Mouse (Mus musculus) limb, embryonic 12.5 days (tissue): Measurements from ENCODE around the gene Idi1. TPM values are rescaled to one million over a fixed set of nuclear protein-coding genes. Genes with fewer than 3 reads are reported as not detected.
"Not testable (repeated sequence)": the region's sequence is repeated elsewhere in the genome, so short reads cannot be mapped to it uniquely, and the experiment has no call there.

Experiments used
- ATAC-seq: fragments of 200-750 bp; cut with Nextera tagmentation; 2 replicates; pipeline ENCODE4 v1.8.0; 2017; ENCODE audit warnings: low read depth, moderate TSS enrichment; ENCODE audit not compliant: insufficient number of reproducible peaks, insufficient read depth, low FRiP score, low TSS enrichment
- H3K27ac ChIP-seq: fragments of 300-500 bp; sonication (generic); 2 replicates; pipeline ENCODE4 v1.5.1; 2016; ENCODE audit warnings: mild to moderate bottlenecking, moderate library complexity
- H3K27me3 ChIP-seq: fragments of 300-500 bp; sonication (generic); 2 replicates; pipeline ENCODE4 v1.6.1; 2016; ENCODE audit warnings: mild to moderate bottlenecking, moderate library complexity
- H3K36me3 ChIP-seq: fragments of 300-500 bp; sonication (generic); 2 replicates; pipeline ENCODE4 v1.6.1; 2016; ENCODE audit warnings: mild to moderate bottlenecking, moderate library complexity
- H3K4me1 ChIP-seq: fragments of 300-500 bp; sonication (generic); replicated peaks from 2 replicates; pipeline ENCODE4 v1.6.1; 2016
- H3K4me2 ChIP-seq: fragments of 300-500 bp; sonication (generic); 2 replicates; pipeline ENCODE4 v1.6.1; 2016; ENCODE audit warnings: mild to moderate bottlenecking, moderate library complexity
- H3K4me3 ChIP-seq: fragments of 300-500 bp; sonication (generic); replicated peaks from 2 replicates; pipeline ENCODE4 v1.5.1; 2016; ENCODE audit warnings: mild to moderate bottlenecking
- H3K9ac ChIP-seq: fragments of 300-500 bp; sonication (generic); replicated peaks from 2 replicates; pipeline ENCODE4 v1.6.1; 2016; ENCODE audit warnings: mild to moderate bottlenecking, moderate library complexity
- H3K9me3 ChIP-seq: fragments of 300-500 bp; sonication (generic); 2 replicates; pipeline ENCODE4 v1.6.1; 2016; ENCODE audit warnings: mild to moderate bottlenecking, moderate library complexity
- WGBS: fragments of 180-500 bp; shearing (Covaris S2); methylation state at CpG from one replicate; pipeline ENCODE4 v1.1.7; 2016; 5-methylcytosine and 5-hydroxymethylcytosine counted together
- polyA plus RNA-seq: library from polyadenylated mRNA; unstranded; fragments of >200 nt; fragmentation: Nextera tagmentation; extraction: Ambion mirVana; gene quantifications from 2 replicates; pipeline ENCODE4 v1.2.1, GENCODE M21; 2016

Gene Idi1
- polyA plus RNA-seq, result 75.6 and 81.8 TPM in 2 replicates

DNA sequence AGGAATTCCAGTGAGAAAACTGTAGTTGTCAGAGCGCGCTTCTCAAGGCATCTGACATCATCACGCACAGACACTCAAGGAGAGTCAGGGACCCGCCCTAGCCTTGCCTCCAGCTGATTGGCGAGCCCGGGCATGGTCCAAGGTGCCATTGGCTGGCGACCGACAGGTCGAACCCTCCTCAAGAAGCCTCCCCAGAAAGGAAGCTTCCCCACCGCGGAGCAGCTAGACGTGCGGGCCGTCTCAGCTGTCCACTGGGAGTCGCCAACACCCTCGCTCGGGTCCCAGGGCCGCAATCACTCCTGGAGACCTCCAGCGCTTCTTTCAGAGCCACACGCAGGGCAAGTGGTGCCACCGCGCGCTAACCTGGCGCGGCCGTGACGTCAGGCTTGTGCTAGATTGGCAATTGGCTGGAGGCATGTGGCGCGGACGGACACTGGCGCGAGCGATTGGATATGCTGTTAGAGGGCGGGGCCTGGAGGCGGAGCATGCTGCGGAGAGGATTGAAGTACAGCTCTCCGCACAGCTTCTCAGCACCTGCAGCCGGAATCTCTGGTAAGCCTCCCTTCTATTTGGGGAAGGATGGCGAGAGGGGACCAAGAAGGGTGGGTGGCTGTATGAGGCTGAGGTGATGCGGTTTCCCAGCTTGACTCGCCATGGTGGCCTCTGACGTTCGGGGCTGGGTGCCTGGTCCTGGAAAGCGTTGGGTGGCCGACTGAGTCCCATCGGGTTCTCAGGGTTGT, at the start of gene Idi1:
Gene Idi1 (plus strand): TSS at position 57 of the 740 bp plus-strand sequence.
- ATAC-seq, result peak; percentile 100
- Histone ChIP-seq H3K4me3 (peak within 1 kb of the TSS; percentile 72), H3K27ac (peak within 1 kb of the TSS; percentile 88), H3K9me3 (no peaks in the 10 kb centered on the region), H3K9ac (peak within 1 kb of the TSS; percentile 68), H3K4me1 (peaks cover 10% of the 10 kb centered on the region), H3K36me3 (peaks cover 24% of the 10 kb centered on the region), H3K4me2 (peak within 1 kb of the TSS; percentile 66), H3K27me3 (no peaks in the 10 kb centered on the region)
- under 1% methylated on average over 46 of the region's 46 CpGs for WGBS

- WGBS, result 68% methylated on average over 3 of the region's 3 CpGs
- no peak overlapping the region for H3K4me2 ChIP-seq
- no peak overlapping the region for H3K9ac ChIP-seq
- ATAC-seq, result no peak
- H3K9me3 ChIP-seq, result no peaks in the 10 kb centered on the region
- H3K4me1 ChIP-seq, result no peaks in the 10 kb centered on the region
- no peak overlapping the region for H3K4me3 ChIP-seq
- H3K27ac ChIP-seq, result no peak overlapping the region
- no peaks in the 10 kb centered on the region for H3K27me3 ChIP-seq
- H3K36me3 ChIP-seq, result peaks cover 92% of the 10 kb centered on the region
These were observed 46.9 kb upstream of the Idi1 start for GRCm38 (mm10) chr13:8838394-8838793.

DNA sequence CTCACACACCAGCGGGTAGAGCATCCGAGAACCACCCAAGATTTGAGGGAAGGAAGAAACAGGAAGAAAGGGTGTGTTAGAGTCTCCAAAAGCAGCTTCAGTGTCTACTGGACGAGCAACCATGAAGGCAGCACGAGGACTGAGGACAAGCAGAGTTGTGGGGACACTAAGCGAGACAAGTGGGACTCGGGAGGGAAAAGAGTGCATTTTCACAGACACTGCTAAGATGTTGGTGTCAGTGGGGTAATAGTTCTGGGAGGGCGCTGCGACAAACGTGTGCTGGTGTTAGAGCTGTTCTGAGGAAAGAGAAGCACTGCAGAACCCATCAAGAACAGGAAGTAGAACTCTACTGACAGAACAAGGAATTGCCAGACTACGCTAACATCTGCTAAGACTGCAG, 46.2 kb upstream of the Idi1 start:
- Histone ChIP-seq H3K27me3 (no peaks in the 10 kb centered on the region), H3K9ac (no peak overlapping the region), H3K4me1 (no peaks in the 10 kb centered on the region), H3K36me3 (peaks cover 89% of the 10 kb centered on the region), H3K4me2 (no peak overlapping the region), H3K9me3 (no peaks in the 10 kb centered on the region), H3K27ac (no peak overlapping the region), H3K4me3 (no peak overlapping the region)
- WGBS, result 91% methylated on average over 10 of the region's 10 CpGs
- no peak for ATAC-seq

DNA sequence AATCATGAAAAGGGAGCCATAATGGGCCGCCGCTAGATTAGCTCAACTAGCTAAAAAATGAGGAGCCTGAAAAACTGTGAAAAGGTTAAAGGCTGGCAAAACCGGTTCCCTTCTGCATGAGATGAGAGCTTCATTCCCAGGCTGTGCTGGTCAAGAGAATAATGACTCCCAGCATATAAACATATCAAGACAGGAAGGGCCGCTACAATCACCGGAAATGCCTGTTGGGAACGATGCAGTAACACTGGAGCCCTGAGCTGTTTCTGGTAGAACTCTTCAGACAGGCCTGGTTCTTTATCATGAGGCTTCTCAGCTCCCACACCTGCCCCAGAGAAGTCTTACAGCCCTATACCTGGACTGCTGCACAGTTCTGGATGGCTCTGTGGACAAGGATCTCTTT, 45.4 kb upstream of the Idi1 start:
- H3K9me3 ChIP-seq, result no peaks in the 10 kb centered on the region
- H3K4me3 ChIP-seq, result no peak overlapping the region
- 94% methylated on average over 6 of the region's 6 CpGs for WGBS
- H3K27ac ChIP-seq, result no peak overlapping the region
- H3K4me1 ChIP-seq, result no peaks in the 10 kb centered on the region
- H3K4me2 ChIP-seq, result no peak overlapping the region
- peaks cover 82% of the 10 kb centered on the region for H3K36me3 ChIP-seq
- H3K27me3 ChIP-seq, result no peaks in the 10 kb centered on the region
- H3K9ac ChIP-seq, result no peak overlapping the region
- no peak for ATAC-seq

DNA sequence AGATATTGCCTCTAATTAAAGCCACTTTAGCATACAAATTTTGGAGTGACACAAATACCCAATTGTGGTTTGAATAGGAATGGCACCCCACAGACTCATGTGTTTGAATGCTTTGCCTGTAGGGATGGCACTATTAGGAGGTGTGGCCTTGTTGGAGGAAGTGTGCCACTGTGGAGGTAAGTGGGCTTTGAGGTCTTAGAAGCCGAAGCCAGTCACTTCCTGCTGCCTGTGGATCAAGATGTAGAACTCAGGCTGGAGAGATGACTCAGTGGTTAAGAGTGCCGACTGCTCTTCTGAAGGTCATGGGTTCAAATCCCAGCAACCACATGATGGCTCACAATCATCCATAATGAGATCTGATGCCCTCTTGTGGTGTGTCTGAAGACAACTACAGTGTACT, 44.4 kb upstream of the Idi1 start:
- 78% methylated on average over 2 of the region's 2 CpGs for WGBS
- H3K36me3 ChIP-seq, result peaks cover 77% of the 10 kb centered on the region
- no peak for ATAC-seq

DNA sequence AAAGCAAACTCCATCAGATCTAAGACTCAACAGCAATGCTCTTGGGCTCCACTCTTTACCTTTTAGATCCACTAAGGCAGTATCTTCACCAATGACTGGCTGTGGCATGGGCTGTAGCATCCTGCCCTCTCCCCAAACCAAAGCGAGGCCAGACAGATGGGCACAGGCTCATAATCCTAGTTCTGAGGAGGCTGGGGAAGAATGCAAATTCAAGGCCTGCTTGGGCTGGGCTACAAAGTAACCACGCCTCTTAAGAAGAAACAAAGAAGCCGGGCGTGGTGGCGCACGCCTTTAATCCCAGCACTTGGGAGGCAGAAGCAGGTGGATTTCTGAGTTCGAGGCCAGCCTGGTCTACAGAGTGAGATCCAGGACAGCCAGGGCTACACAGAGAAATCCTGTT, 43.5 kb upstream of the Idi1 start:
- not testable (repeated sequence) for H3K4me2 ChIP-seq, H3K27ac ChIP-seq, H3K9ac ChIP-seq, H3K9me3 ChIP-seq, ATAC-seq, H3K4me1 ChIP-seq, H3K4me3 ChIP-seq, H3K27me3 ChIP-seq
- peaks cover 75% of the 10 kb centered on the region for H3K36me3 ChIP-seq
- 97% methylated on average over 7 of the region's 7 CpGs for WGBS

More for the DNA sequence above, 44.4 kb upstream of the Idi1 start:
- H3K4me3 ChIP-seq, result no peak overlapping the region
- H3K9ac ChIP-seq, result no peak overlapping the region
- H3K4me2 ChIP-seq, result no peak overlapping the region
- no peak overlapping the region for H3K27ac ChIP-seq
- H3K27me3 ChIP-seq, result no peaks in the 10 kb centered on the region
- H3K4me1 ChIP-seq, result no peaks in the 10 kb centered on the region
- no peaks in the 10 kb centered on the region for H3K9me3 ChIP-seq

DNA sequence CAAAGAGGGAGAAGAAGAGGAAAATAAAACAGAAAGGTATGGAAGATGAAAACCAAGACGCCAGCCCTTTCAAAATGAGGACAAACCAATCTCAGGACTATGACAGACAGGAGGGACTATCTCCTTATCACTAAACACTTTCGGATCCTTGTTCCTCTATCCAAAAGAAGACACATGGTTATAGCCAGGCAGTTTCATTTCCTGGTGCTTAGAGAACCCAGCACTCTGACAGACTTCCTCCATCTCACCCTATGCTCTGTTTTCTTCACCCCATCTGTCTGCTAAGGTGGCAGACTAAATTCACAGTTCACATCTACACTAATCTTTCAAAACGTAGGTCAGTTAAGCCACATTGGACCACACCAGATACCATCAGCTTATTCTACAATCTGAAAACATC, 43.0 kb upstream of the Idi1 start:
- 96% methylated on average over 3 of the region's 3 CpGs for WGBS
- peaks cover 80% of the 10 kb centered on the region for H3K36me3 ChIP-seq

DNA sequence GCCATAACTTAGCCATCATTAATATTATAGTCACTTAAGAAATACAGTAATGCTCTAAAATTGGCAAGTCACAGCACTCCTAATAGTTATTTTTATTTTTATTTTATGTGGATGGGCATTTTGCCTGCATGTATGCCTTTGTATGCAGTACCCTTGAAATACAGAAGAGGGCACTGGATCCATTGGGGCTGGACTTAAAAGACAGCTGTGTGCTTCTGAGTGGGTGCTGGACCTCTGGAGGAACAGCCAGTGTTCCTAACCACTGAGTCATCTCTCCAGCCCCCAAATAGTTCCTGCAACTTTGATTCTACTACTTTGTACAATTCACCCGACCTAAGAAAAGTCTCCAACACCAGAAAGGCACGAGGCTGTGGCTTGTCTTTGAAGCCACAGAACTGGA, 37.6 kb upstream of the Idi1 start:
- 69% methylated on average over 2 of the region's 2 CpGs for WGBS
- no peaks in the 10 kb centered on the region for H3K27me3 ChIP-seq
- H3K4me3 ChIP-seq, result no peak overlapping the region
- H3K9ac ChIP-seq, result no peak overlapping the region
- no peak overlapping the region for H3K4me2 ChIP-seq
- no peaks in the 10 kb centered on the region for H3K4me1 ChIP-seq
- H3K36me3 ChIP-seq, result peaks cover 51% of the 10 kb centered on the region
- H3K27ac ChIP-seq, result no peak overlapping the region
- no peak for ATAC-seq
- no peaks in the 10 kb centered on the region for H3K9me3 ChIP-seq

More for the DNA sequence above, 43.0 kb upstream of the Idi1 start:
- H3K9ac ChIP-seq, result no peak overlapping the region
- H3K4me2 ChIP-seq, result no peak overlapping the region
- no peaks in the 10 kb centered on the region for H3K4me1 ChIP-seq
- no peaks in the 10 kb centered on the region for H3K27me3 ChIP-seq
- H3K4me3 ChIP-seq, result no peak overlapping the region
- H3K27ac ChIP-seq, result no peak overlapping the region
- H3K9me3 ChIP-seq, result no peaks in the 10 kb centered on the region
- ATAC-seq, result no peak

DNA sequence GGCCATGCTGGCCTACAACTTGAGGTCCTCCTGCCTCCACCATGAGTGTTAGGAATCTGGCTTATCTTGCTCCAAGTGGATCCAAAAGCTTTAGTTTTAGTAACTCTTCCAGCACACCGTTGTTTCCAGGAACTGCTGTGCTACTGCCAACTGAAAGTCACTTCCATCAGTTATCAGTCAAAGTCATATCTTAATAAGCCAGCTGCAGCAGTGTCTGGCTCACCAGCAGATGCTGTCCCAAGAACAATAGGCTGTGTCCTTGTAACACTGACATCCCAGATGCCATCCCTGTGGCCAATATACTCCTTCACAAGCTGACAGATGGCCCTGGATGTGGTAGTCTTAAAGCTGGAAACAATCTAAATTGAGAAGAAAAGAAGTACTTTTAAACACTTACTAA, 36.0 kb upstream of the Idi1 start:
- WGBS, result 88% methylated on average over 1 of the region's 1 CpGs
- Histone ChIP-seq H3K4me3 (no peak overlapping the region), H3K9ac (no peak overlapping the region), H3K9me3 (no peaks in the 10 kb centered on the region), H3K27me3 (no peaks in the 10 kb centered on the region), H3K27ac (no peak overlapping the region), H3K36me3 (peaks cover 51% of the 10 kb centered on the region), H3K4me1 (no peaks in the 10 kb centered on the region), H3K4me2 (no peak overlapping the region)
- no peak for ATAC-seq

- H3K27me3 ChIP-seq, result no peaks in the 10 kb centered on the region
- ATAC-seq, result no peak
- no peak overlapping the region for H3K9ac ChIP-seq
- no peak overlapping the region for H3K4me2 ChIP-seq
- no peaks in the 10 kb centered on the region for H3K4me1 ChIP-seq
- WGBS, result 96% methylated on average over 4 of the region's 4 CpGs
- no peaks in the 10 kb centered on the region for H3K9me3 ChIP-seq
- peaks cover 40% of the 10 kb centered on the region for H3K36me3 ChIP-seq
- H3K27ac ChIP-seq, result no peak overlapping the region
- no peak overlapping the region for H3K4me3 ChIP-seq
These were observed 31.9 kb upstream of the Idi1 start for GRCm38 (mm10) chr13:8853424-8853823.

DNA sequence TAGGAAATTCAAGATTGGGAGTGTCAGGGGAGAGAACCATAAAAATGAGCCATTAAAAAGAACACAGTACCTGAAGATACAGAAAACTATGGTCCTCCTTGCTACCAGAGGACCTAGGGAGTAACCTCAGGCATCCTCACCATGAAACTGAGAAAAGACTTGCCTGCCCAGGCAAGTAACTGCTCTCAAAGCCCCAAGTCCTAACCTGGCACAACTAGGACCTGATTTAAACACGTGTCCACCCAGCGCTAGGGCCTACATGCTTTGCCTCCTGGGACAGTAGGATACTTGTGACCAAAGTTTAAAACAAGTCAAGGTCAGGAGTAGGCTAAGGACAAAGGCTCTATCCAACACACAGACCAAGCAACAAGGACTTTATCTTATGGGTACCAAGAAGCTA, 30.5 kb upstream of the Idi1 start:
- 87% methylated on average over 2 of the region's 2 CpGs for WGBS
- H3K9ac ChIP-seq, result no peak overlapping the region
- H3K27me3 ChIP-seq, result no peaks in the 10 kb centered on the region
- ATAC-seq, result no peak
- no peak overlapping the region for H3K4me2 ChIP-seq
- H3K9me3 ChIP-seq, result no peaks in the 10 kb centered on the region
- no peak overlapping the region for H3K27ac ChIP-seq
- H3K36me3 ChIP-seq, result peaks cover 41% of the 10 kb centered on the region
- H3K4me1 ChIP-seq, result no peaks in the 10 kb centered on the region
- no peak overlapping the region for H3K4me3 ChIP-seq

DNA sequence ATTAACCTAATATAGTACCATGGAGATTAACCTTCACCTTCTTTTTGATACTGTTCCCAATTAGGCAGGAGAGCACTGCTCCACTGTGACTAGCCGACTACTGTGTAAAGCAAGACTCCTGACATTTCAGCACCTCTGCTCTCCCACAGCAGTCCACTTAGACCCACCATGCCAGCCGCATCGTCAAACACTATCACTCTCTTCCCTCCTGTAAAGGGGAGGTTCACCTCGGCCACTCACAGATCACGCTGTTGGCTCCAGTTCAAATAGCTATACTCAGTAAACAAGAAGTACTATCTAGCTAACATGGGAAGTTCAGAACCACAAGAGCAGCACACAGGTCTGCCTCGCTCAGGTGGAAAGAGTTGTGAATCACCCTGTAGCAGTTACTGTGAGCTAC, 26.8 kb upstream of the Idi1 start:
- Histone ChIP-seq H3K4me1 (no peaks in the 10 kb centered on the region), H3K9me3 (no peaks in the 10 kb centered on the region), H3K27me3 (no peaks in the 10 kb centered on the region), H3K4me3 (no peak overlapping the region), H3K4me2 (no peak overlapping the region), H3K9ac (no peak overlapping the region), H3K36me3 (peaks cover 51% of the 10 kb centered on the region), H3K27ac (no peak overlapping the region)
- ATAC-seq, result no peak
- WGBS, result 96% methylated on average over 6 of the region's 6 CpGs
